Mouse (Mus musculus): ENCODE results near the gene Spata20. TPM values are rescaled to one million over a fixed set of nuclear protein-coding genes. Genes with fewer than 3 reads are reported as not detected.

Spata20 gene
- total RNA-seq, 2 experiments from 2014 or later = not detected

DNA sequence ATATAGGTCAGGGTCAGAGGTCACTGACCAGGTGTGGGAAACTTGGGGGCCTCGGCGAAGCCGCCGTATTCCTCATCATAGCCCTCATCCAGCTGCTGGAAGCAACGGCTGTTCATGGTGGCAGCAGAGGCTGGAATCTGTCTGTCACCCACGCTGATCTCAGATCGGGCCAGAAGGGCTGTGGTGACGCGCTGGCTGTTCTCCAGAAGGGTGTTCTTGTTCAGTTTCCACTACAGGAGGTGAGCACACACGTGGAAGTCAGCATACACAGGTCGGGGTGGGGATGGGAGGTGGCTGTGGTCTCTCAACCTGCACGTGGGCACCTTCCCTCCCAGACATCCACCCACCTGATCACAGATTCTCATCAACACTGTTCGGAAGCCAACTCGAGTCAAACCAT, 2.1 kb downstream of the Spata20 start:
- ATAC-seq (replicated peaks; ENCODE audit: low FRiP score, low TSS enrichment, poor library complexity, severe bottlenecking) = no peak

DNA sequence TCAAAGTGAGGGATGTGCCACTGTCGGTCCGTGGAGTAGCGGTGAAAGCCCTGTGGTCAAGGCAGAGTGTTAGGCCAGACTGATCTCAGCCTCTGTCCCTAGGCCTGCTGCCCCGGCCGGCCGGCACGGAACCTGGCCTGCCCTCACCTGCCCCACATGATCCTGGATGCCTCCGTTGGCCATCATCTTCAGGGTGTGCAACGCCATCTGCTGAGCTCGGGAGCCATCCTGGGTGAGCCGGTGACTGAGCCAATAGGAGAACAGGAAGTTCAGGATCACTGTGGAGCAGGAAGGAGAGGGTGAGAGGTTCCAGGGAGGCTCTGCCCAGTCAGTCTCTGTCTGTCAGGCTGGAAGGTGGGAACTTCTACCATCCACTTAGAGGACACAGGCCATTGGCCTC, 2.5 kb downstream of the Spata20 start:
- no peak for ATAC-seq (replicated peaks; ENCODE audit: low FRiP score, low TSS enrichment, poor library complexity, severe bottlenecking)

DNA sequence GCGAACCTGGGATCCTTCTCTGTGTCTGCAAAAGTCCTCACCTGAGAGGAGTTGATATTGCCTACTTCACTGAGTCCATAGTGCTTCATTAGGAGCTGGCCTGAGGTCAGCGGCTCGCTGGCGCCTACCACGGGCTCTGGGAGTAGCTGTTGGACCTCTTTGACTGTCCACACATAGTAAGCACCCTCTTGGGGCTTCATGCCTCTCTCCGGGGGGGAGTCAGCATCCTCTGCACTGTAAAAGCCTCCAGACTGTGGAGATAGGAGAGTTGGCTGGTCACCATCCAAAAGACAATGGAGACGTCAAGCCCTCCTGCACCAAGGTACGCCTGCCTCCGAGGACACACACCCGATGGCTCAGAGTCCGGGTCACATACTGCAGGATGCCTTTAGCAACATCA, 3.2 kb downstream of the Spata20 start:
- ATAC-seq (replicated peaks; ENCODE audit: low FRiP score, low TSS enrichment, poor library complexity, severe bottlenecking) = no peak

DNA sequence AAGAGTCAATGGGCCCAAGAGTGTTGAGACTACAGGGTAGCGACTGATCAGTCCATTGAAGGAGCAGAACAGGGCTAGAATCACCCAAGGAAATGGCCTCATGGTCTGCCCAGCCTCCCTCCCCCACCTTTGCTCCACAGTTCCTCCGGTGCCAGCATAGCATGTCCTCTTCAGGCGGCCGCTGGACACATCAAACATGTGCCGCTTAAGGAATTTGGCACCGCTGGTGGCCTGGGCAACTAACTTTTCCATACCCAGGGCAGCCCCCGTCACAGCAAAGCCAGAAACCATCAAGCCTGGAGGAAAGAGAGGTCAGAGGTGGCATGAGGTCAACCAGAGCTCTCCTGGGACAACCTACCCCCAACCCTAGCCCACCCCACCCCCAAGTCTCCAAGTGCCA, 4.0 kb downstream of the Spata20 start:
- ATAC-seq (replicated peaks; ENCODE audit: low FRiP score, low TSS enrichment, poor library complexity, severe bottlenecking) = no peak

DNA sequence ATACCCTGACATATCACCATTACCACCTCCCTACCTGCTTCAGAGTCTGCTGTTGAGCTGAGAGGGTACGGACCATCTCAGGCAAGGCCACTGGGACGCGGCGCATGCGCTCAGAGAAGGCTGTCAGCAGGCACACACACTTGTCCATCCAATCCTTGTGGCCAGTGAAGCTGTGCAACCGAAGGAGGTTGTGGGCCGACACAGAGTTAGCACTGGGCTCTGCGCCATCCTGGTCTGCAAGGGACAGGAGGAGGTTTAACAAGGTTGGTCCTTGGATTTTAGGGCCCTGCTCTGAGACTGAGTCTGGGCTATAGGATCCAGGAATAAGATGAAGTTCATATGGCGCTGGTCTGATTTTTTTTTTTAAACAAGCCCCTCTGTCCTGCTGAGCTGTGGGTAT, 5.6 kb downstream of the Spata20 start:
- ATAC-seq (replicated peaks; ENCODE audit: low FRiP score, low TSS enrichment, poor library complexity, severe bottlenecking) = no peak

DNA sequence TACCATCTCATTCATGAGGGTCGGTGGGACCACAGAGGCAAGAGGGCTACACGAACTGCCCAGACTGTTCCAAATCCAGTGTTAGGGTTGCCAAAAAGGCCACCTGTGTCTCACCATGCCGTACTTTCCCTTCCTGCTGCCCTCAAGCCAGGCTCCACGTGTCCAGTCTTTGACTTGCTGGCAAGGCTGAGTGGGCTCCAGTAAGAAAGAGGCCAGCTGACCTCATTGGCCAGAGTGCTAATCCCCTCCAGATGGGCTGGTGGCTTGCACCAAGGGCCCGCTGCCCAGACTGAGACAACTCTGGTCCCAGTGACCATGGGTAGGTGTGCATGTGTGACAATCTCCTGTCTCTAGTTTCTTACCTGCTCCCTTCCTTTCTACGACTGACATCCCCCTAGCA, 8.3 kb downstream of the Spata20 start:
- ATAC-seq (replicated peaks; ENCODE audit: low FRiP score, low TSS enrichment, poor library complexity, severe bottlenecking) = no peak

DNA sequence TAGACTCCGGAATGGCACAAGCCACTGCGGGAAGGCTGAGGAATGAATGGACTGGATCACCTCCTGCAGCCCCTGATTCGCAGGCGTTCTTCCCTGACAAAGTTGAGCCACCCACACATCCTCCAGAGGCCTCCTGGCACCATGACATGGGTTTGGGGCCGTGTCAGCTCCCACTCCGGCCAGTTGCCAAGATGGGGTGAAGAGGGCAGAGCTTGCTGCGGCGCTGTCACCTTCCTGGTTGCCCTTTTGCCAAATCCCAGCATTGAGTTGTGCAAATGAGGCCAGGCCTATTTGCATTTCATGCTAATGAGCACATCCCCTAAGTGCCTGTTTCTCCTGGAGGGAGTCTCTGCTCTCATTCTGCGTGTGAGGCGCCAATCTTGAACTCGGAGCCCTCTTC, 10.3 kb downstream of the Spata20 start:
- ATAC-seq (replicated peaks; ENCODE audit: low FRiP score, low TSS enrichment, poor library complexity, severe bottlenecking) = no peak

DNA sequence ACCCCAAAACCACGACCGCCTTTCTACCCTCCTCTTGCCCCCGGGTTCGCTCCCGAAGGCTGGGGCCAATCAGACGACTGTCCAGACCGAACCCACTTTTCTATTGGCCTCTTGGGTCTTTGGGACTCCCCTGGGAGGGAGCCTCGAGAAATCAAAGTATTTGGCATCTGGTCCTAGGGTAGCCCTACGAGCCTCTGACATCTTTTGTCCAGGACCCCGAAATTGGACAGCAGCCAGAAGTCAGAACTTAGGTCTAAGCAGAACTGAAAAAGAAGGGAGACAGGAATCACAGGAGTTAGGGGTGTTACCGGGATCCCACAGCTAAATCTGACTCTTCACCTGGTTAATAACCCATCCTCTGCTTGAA, 11.5 kb downstream of the Spata20 start:
- ATAC-seq (replicated peaks; ENCODE audit: low FRiP score, low TSS enrichment, poor library complexity, severe bottlenecking) = no peak; the same call in 1 of the 2 replicates

DNA sequence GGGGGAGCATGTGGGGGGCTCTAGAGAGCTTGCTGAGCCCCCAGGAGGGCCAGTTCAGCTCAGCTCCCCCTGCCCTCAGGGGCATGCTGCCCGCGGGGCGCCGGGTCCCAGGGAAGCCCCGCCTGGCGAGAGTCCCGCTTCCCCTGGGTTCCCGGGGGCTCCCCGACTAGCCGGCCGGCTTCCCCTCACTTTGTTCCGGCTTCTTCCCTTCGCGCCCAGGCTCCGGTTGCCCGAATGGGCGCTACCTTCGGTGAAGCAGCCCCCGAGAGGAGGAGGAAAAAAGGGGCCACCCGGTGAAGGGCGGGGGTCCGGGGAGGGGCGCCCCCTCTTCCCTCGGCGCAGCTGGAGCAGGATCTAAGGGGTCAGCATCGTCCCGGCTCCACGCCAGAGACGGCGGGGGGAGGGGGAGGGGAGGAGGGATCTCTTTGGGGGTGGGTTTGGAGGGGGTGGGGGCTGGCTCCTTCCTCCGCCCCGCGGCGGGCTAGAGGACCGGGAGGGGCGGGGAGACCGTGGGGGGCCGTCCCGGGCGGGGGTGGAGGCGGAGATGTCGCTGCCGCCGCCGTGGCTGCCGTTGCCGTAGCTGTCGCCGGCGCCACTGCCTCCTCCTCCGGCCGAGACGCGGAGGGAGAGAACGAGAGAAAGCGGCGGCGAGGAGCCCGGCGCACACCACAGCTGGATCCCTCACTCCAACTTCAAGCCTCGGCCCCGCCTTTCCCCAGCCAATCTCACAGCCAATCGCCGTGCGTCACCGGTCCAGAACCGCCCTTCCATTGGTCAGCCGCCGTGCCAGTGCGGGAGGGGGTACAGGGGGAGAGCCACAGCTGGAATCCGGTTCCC, 12.1 kb downstream of the Spata20 start, which contains the start of gene Cacna1g:
Cacna1g (minus strand) TSS at position 492 of the 837 bp plus-strand sequence.
- ATAC-seq (replicated peaks; ENCODE audit: low FRiP score, low TSS enrichment, poor library complexity, severe bottlenecking) = peak; percentile 88

DNA sequence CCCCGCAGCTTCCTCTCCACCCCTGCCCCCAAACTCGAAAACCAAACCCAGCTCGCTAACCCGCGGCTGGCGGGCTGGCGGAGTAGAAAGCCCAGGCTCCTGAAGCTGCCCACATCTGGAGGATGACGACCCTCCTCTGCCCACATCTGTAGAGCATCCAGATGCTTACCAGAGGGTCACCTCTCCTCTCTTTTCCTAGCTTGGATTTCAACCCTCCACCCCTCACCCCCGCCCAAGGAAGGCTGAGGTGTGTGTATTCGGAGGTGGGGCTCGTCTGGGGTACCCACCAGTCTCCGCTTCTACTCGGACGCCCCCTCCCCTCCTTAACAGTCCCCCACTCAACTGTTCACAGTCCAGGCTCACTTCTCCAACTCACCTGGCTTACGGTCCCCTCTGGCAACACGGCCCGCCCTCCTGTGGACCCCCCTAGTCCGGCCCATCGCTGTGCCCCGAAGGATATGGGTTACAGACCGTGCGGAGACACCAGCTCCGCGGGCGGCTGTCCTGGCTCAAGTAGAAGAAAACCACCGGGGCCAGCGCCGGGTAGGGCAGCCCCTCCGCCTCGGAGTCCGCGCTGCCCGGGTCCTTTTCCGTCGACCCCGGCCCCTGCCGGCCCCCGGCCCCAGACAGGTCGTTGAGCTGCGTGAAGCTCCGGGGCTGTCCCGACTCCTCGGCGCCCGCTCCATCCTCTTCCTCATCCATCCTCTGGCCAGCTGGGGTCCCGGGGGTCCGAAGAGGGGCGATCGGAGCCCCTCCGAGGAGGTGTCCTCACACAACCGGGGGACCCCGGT, 12.9 kb downstream of the Spata20 start:
- no peak for ATAC-seq (replicated peaks; ENCODE audit: low FRiP score, low TSS enrichment, poor library complexity, severe bottlenecking)

DNA sequence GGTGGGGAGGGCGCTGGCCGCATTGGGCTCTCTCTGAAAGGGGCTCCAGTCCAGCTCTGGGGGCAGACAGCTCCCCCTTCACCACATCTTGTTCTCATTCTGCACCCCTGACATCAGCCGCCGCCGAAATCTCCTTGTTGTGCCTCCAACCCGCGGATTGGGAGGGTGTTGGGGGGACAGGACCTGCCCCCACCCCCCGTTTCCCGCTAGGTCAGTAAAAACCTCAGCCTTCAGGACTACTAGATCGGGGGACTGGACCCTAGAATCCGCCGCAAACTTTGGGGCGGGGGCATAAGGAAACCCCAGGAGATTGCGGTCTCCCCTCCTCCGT, 13.4 kb downstream of the Spata20 start:
- ATAC-seq (replicated peaks; ENCODE audit: low FRiP score, low TSS enrichment, poor library complexity, severe bottlenecking) = no peak

DNA sequence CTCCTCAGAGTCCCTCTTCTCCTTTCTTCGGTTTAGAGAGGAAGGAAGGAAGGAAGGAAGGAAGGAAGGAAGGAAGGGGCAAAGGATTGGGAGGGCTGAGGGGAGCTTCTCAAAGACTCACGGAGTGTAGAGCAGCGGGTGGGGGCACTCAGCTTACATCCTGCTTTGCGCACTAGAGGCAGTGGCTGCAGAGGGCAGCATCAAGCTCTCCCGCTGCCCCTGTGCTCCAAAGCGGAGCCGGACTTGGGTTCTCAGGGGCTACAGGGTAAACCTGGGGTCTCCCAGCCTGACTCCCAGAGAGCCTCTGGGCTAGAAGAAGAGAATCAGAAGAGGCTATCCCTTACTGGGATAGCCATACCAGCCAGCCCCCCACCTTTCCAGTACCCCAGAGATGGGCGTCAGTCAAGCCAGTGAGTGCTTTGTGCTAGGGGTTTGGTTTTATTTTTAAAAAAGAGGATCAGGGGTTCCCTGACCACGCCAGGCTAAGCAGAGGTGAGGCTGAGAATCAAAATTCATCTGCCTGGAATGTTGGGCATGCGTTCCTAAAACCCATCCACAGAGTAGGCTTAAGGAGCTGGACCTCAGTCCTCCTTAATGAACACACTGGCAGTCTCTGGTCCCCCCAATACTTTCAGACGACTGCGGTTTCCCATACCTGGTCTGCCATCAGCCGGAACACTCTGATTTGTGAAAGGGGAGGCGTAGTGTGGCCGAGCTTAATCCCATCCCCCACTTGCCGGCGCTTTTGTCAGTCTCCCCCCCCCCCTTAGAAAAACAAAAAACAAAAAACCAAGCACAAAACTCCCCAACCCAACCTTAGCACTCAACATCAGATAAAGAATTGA, 14.0 kb downstream of the Spata20 start:
- ATAC-seq (replicated peaks; ENCODE audit: low FRiP score, low TSS enrichment, poor library complexity, severe bottlenecking) = no peak

DNA sequence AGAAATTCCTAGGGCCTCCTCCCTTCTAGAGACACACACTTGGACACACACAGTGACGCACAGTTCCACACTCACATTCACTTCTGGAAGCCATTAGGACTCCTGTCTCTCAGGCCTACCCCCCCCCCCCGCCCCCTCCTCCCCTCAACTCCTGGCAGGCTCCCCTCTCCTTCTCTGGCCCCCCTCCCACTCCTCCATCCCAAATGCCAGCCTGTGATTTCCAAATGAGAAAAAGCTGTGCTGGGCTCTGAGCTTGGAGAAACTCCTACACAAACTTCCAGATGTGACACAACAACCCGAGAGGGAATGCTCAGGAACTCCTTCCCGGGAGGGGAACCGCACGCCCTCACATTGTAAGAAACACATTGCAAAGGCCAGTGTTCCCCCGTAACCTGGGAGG, 15.6 kb downstream of the Spata20 start:
- no peak for ATAC-seq (replicated peaks; ENCODE audit: low FRiP score, low TSS enrichment, poor library complexity, severe bottlenecking)

DNA sequence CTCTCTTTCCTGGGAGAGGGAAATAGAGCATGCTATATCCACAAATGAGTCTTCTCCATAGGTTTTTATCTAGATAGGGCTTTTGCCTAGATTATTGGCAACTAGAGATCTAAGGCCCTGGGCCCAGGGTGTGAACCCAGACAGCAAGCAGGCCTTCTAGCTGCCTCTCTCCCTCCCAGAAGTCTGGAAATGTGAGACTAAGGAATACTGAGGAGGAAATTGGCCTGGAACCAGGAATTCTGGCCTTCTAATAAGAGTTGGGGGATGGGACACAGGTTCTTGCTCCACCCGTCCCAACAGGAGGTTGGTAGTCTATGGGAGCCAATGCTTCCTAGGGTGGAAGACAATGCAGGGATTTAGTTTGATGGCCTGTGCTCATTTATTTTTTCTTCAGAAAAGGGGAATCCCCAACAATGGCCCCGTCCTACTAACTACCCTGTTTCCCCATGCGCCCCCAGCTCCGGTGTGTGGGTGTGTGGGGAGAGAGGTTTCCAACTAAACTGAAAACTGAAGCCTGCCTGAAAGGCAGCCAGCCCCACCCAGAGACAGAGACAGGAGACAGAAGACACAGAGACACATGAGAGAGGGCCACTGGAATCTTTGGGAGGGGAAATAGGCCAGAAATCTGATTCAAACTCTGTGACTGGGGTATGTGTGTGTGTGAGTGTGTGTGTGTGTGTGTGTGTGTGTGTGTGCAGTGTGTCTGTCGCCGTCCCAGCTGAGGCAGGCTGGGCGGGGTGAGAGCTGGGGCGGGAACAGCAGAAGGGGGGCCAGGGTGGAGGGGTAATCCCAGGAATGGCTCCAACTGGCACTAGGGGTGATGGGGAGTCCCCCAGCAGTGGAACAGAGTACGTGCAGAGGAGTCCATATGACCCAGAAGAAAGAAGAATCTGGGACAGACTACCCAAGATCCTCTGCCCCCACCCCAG, 16.6 kb downstream of the Spata20 start:
- no peak for ATAC-seq (replicated peaks; ENCODE audit: low FRiP score, low TSS enrichment, poor library complexity, severe bottlenecking)

DNA sequence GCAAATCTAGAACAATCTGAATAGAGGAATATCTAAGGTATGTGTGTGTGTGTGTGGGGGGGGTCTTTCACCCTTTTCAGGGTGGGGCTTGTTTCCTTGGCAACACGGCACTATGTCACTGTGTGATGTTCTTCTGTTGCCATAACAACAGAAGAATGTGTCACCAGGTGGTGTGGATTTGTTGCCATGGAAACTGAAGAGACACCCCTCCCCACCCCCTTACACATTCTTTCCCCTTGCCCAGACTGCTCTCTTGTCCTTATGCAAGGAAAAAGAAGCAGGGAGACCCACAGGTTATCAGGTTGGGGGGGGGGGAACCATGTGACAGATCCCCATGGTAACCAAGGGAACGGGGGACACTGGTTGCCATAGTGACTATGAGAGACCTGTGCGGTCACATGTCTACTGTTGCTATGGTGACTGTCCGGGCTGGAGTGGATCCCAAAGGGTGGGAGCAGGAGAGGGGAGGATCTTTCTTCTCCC, 17.4 kb downstream of the Spata20 start:
- no peak for ATAC-seq (replicated peaks; ENCODE audit: low FRiP score, low TSS enrichment, poor library complexity, severe bottlenecking)

DNA sequence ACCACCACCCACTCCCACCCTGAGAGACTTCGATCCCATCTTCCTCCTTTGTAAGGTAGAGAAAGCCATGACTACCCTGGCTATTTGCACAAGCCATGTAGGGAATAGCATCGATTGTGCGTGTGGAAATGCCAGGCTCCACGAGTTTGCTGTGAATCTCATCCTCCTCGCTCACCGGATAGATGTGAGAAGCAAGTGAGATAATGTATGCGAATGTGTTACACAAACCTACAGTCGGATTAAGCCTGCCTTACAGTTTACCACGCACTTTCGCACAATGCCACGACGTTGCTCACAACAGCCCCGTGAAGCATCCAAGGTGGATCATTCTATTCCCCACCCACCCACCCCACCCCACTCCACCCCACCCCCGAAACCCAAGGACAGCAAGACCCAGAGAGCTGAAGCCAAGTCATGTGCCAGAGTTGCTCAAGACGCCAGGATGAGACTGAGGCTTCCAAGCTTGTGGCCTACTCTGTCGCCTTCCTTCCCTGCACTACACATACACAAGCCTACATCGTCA, 19.6 kb downstream of the Spata20 start:
- no peak for ATAC-seq (replicated peaks; ENCODE audit: low FRiP score, low TSS enrichment, poor library complexity, severe bottlenecking)

DNA sequence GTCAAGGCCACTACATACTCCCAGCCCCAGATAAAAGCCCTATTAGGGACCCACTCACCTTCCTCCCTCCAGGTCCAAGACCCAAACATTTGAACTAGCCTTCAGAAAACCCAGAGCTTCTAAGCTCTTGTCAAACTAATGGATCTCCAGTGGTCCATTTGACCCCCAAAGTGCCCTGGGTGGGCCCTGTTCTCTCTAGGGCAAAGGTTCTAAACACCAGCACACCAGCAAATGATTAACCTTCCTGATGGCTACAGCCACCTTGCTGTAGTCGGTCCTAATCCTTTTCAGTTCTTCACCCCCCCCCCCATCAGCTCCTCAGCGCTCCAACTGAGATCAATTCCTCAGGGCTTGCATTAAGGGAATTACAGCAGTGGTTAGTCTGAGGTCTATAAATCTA, 21.8 kb downstream of the Spata20 start:
- no peak for ATAC-seq (replicated peaks; ENCODE audit: low FRiP score, low TSS enrichment, poor library complexity, severe bottlenecking)

DNA sequence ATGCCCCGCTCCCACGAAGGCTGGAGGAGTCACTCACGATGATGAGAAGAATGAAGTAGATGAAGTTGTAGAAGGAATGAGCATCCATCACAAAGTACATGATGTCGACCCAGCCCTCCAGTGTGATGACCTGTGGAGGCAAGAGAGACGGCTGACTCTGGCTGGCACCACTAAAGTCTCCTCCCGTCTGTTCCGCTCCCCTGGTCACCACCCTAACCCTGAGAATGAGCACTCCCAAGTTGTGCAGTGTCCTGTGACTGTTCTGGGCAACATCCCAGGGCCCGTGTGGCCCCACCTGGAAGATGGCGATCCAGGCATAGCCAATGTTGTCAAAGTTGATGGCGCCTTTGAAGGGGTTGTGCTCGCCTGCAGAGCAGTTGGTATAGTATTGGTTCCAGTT, 24.1 kb downstream of the Spata20 start:
- no peak for ATAC-seq (replicated peaks; ENCODE audit: low FRiP score, low TSS enrichment, poor library complexity, severe bottlenecking)

DNA sequence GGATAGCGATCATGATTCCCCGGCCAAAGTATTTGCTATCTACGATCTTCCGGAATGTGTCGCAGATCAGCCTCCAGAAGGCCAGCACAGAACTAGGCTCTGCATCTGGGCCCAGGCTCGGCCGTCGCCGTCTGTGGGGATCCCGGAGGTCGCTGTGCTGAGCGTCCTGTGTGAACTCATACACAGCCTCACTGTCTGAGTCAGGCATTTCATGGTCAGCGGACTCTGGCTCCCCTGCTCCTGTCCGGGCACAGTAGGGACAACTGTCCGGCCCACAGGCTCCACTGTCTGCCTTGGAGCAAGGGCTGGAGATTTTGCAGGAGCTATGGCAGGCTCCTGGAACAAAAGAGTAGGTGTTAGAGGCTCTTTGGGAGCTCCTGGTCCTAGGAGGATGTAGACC, 29.0 kb downstream of the Spata20 start:
- ATAC-seq (replicated peaks; ENCODE audit: low FRiP score, low TSS enrichment, poor library complexity, severe bottlenecking) = no peak

All from megakaryocyte-erythroid progenitor cell, adult 5-6 weeks (primary cell).